Mouse (Mus musculus): ENCODE results near the gene Zgrf1. TPM values are rescaled to one million over a fixed set of nuclear protein-coding genes. Genes with fewer than 3 reads are reported as not detected.
A peak's percentile ranks its signal among the peaks of the same experiment; 100 is the strongest.

The Zgrf1 gene
- polyA plus RNA-seq, 1 experiment from 2014 or later: 14.0 TPM

GRCm38 (mm10) chr3:127631582-127631981, 78.3 kb downstream of the Zgrf1 start:
- no peaks in the 10 kb centered on the region for H3K36me3 ChIP-seq (ENCODE audit: control insufficient read depth, insufficient read depth, low read length)
- H3K4me3 ChIP-seq (ENCODE audit: low read length): no peak overlapping the region
- H3K27ac ChIP-seq (ENCODE audit: low read depth, low read length): no peak overlapping the region
- ATAC-seq (ENCODE audit: low FRiP score, low TSS enrichment): no peak
- H3K9ac ChIP-seq (ENCODE audit: low read depth, low read length): no peak overlapping the region
- no peaks in the 10 kb centered on the region for H3K9me3 ChIP-seq (ENCODE audit: control insufficient read depth, low read length)
- peaks cover 19% of the 10 kb centered on the region for H3K4me1 ChIP-seq (ENCODE audit: control insufficient read depth, insufficient read depth, low read length)
- under 1% methylated on average over 10 of the region's 10 CpGs for WGBS
- H3K27me3 ChIP-seq (ENCODE audit: control insufficient read depth, insufficient read depth, low read length): peaks cover 88% of the 10 kb centered on the region
- no peak overlapping the region for H3K4me2 ChIP-seq (replicated peaks; ENCODE audit: low read depth, low read length)

- H3K9ac ChIP-seq (ENCODE audit: low read depth, low read length): 0 out of 2 replicates have a peak overlapping the region, but pooled peaks have one; percentile 18
- H3K27ac ChIP-seq (ENCODE audit: low read depth, low read length): no peak overlapping the region
- H3K4me2 ChIP-seq (replicated peaks; ENCODE audit: low read depth, low read length): peak overlapping the region; percentile 59
- ATAC-seq (ENCODE audit: low FRiP score, low TSS enrichment): 0 out of 2 replicates have a peak, but pooled peaks have one; percentile 41
- H3K4me1 ChIP-seq (ENCODE audit: control insufficient read depth, insufficient read depth, low read length): peaks cover 19% of the 10 kb centered on the region
- peak overlapping the region; percentile 28 for H3K4me3 ChIP-seq (ENCODE audit: low read length)
- H3K36me3 ChIP-seq (ENCODE audit: control insufficient read depth, insufficient read depth, low read length): no peaks in the 10 kb centered on the region
- no peaks in the 10 kb centered on the region for H3K9me3 ChIP-seq (ENCODE audit: control insufficient read depth, low read length)
- peaks cover 88% of the 10 kb centered on the region for H3K27me3 ChIP-seq (ENCODE audit: control insufficient read depth, insufficient read depth, low read length)
- WGBS: 0% methylated on average over 30 of the region's 32 CpGs
These were observed 79.2 kb downstream of the Zgrf1 start for GRCm38 (mm10) chr3:127632531-127632930.

GRCm38 (mm10) chr3:127633080-127634032, 80.1 kb downstream of the Zgrf1 start, which contains the start of gene Neurog2:
Gene Neurog2 (plus strand): TSS chr3:127633135.
- Histone ChIP-seq H3K36me3 (ENCODE audit: control insufficient read depth, insufficient read depth, low read length) (no peaks in the 10 kb centered on the region), H3K9ac (ENCODE audit: low read depth, low read length) (0 out of 2 replicates have a peak within 1 kb of the TSS, but pooled peaks have one; percentile 18)
- under 1% methylated on average over 86 of the region's 92 CpGs for WGBS

GRCm38 (mm10) chr3:127634101-127634983, 81.1 kb downstream of the Zgrf1 start:
- peaks cover 91% of the 10 kb centered on the region for H3K27me3 ChIP-seq (ENCODE audit: control insufficient read depth, insufficient read depth, low read length)
- H3K27ac ChIP-seq (ENCODE audit: low read depth, low read length): no peak overlapping the region
- H3K9me3 ChIP-seq (ENCODE audit: control insufficient read depth, low read length): no peaks in the 10 kb centered on the region
- H3K4me1 ChIP-seq (ENCODE audit: control insufficient read depth, insufficient read depth, low read length): peaks cover 19% of the 10 kb centered on the region
- ATAC-seq (ENCODE audit: low FRiP score, low TSS enrichment): peak; percentile 84
- peak overlapping the region; percentile 28 for H3K4me3 ChIP-seq (ENCODE audit: low read length)
- no peaks in the 10 kb centered on the region for H3K36me3 ChIP-seq (ENCODE audit: control insufficient read depth, insufficient read depth, low read length)
- peak overlapping the region; percentile 59 for H3K4me2 ChIP-seq (replicated peaks; ENCODE audit: low read depth, low read length)
- WGBS: under 1% methylated on average over 56 of the region's 58 CpGs
- no peak overlapping the region for H3K9ac ChIP-seq (ENCODE audit: low read depth, low read length)

More at GRCm38 (mm10) chr3:127633080-127634032, 80.1 kb downstream of the Zgrf1 start, which contains the start of gene Neurog2:
- peak within 1 kb of the TSS; percentile 28 for H3K4me3 ChIP-seq (ENCODE audit: low read length)
- ATAC-seq (ENCODE audit: low FRiP score, low TSS enrichment): peak; percentile 43
- peaks cover 19% of the 10 kb centered on the region for H3K4me1 ChIP-seq (ENCODE audit: control insufficient read depth, insufficient read depth, low read length)
- peak within 1 kb of the TSS; percentile 59 for H3K4me2 ChIP-seq (replicated peaks; ENCODE audit: low read depth, low read length)
- H3K27me3 ChIP-seq (ENCODE audit: control insufficient read depth, insufficient read depth, low read length): peaks cover 89% of the 10 kb centered on the region
- no peaks in the 10 kb centered on the region for H3K9me3 ChIP-seq (ENCODE audit: control insufficient read depth, low read length)
- no peak within 1 kb of the TSS for H3K27ac ChIP-seq (ENCODE audit: low read depth, low read length)

- no peak for ATAC-seq (ENCODE audit: low FRiP score, low TSS enrichment)
- Histone ChIP-seq H3K4me3 (ENCODE audit: low read length) (no peak overlapping the region), H3K4me1 (ENCODE audit: control insufficient read depth, insufficient read depth, low read length) (peaks cover 19% of the 10 kb centered on the region), H3K9me3 (ENCODE audit: control insufficient read depth, low read length) (no peaks in the 10 kb centered on the region), H3K27me3 (ENCODE audit: control insufficient read depth, insufficient read depth, low read length) (peaks cover 91% of the 10 kb centered on the region), H3K36me3 (ENCODE audit: control insufficient read depth, insufficient read depth, low read length) (no peaks in the 10 kb centered on the region), H3K27ac (ENCODE audit: low read depth, low read length) (no peak overlapping the region), H3K9ac (ENCODE audit: low read depth, low read length) (no peak overlapping the region), H3K4me2 (replicated peaks; ENCODE audit: low read depth, low read length) (no peak overlapping the region)
- WGBS: 3% methylated on average over 3 of the region's 3 CpGs
These were observed 81.7 kb downstream of the Zgrf1 start for GRCm38 (mm10) chr3:127634984-127635349.

DNA sequence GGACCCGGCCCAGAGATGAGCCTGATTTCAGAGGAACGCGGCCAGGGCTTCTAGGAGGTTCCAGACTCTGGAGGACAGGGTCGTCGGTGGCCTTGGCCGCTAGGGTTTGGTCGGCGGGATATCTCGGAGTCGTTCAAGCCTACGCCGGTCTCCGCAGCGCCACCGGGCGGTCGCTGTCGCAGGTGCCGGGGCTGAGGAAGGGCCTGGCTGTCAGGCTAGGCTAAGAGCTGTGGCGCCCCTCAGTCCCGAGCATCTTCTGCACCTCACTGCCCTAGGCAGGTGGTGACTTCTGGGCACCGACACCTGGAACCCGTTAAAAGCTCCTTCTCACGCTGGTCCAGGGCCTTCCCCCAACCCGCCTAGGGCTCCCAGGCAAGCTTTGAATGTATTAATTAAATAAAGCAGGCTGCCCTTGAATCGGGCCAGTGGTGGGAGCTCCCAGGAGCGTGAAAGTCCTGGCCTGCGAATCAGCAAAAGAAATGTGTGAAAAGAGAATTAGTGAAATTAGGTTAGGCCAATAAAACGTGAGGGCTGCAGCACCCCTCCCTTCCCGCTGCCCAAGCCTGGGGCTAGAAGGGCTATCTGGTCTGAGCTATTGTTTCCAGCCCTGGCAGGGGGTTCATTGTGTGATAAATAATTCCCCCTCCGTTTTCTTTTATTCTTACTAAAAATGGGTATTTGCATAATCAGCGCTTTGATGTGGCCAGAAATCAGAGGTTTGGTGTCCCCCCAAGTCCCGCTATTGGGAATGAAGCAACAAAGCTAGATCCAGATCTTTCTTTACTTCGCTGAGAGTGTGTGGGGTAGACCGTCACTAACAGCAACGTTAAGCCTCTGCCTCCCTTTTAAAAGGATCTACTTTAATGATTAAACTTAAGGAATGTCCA, 86.8 kb downstream of the Zgrf1 start:
- Histone ChIP-seq H3K27me3 (ENCODE audit: control insufficient read depth, insufficient read depth, low read length) (peaks cover 86% of the 10 kb centered on the region), H3K27ac (ENCODE audit: low read depth, low read length) (no peak overlapping the region), H3K9ac (ENCODE audit: low read depth, low read length) (no peak overlapping the region), H3K4me1 (ENCODE audit: control insufficient read depth, insufficient read depth, low read length) (0 out of 2 replicates have a peak, but pooled peaks cover 4% of the 10 kb centered on the region), H3K36me3 (ENCODE audit: control insufficient read depth, insufficient read depth, low read length) (no peaks in the 10 kb centered on the region), H3K4me2 (replicated peaks; ENCODE audit: low read depth, low read length) (peak overlapping the region; percentile 15), H3K9me3 (ENCODE audit: control insufficient read depth, low read length) (no peaks in the 10 kb centered on the region), H3K4me3 (ENCODE audit: low read length) (0 out of 2 replicates have a peak overlapping the region, but pooled peaks have one; percentile 6)
- WGBS: under 1% methylated on average over 36 of the region's 36 CpGs
- peak; percentile 80 for ATAC-seq (ENCODE audit: low FRiP score, low TSS enrichment)

DNA sequence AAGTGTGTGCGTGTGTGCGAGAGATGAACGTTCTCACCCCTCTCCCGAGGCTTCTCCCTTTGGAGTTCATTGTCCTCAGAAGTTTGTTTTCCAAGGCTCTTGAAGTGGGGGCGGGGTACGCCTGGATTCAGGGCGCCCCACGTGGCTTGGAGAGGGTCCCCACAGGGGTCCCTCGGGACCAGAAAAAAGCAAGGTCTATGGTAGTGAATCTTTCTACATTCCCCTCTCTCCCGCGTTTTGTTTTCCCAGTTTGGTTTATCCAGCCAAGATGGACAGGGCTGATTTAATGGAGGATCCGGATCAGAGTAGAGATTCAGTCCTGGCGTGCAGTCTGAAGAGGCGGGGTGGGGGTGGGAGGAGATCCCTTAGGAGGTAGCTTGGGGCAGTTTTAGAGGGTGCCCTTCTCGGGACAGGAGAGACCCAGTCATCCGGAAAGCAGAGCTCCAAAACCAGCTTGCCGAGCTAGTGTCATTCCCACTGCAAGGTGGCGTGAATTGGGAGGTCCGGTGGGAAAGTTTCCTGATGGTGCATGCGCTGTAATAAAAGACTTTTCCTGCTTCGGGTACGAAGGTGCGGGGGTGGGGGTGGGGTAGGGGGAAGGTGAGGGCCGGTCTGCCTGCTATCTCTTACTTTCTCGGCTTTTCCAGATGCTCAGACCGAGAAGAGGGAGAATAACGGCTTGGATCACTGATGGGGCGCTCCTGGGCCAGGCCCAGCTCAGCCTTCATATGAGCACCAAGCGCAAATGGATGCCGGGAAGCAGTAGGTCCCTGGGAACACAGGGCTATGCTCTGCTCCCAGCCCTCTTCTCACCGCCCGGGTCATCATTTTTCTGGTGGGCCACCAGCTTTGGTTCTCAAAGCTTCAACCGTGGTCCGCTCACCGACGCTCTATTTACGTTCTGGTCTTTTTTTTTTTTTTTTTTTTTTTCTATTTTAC, 87.7 kb downstream of the Zgrf1 start:
- Histone ChIP-seq H3K4me2 (replicated peaks; ENCODE audit: low read depth, low read length) (peak overlapping the region; percentile 15), H3K27me3 (ENCODE audit: control insufficient read depth, insufficient read depth, low read length) (peaks cover 90% of the 10 kb centered on the region), H3K9ac (ENCODE audit: low read depth, low read length) (no peak overlapping the region), H3K9me3 (ENCODE audit: control insufficient read depth, low read length) (no peaks in the 10 kb centered on the region), H3K36me3 (ENCODE audit: control insufficient read depth, insufficient read depth, low read length) (no peaks in the 10 kb centered on the region), H3K4me3 (ENCODE audit: low read length) (peak overlapping the region; percentile 7; the same call in 1 of the 2 replicates), H3K27ac (ENCODE audit: low read depth, low read length) (no peak overlapping the region), H3K4me1 (ENCODE audit: control insufficient read depth, insufficient read depth, low read length) (0 out of 2 replicates have a peak, but pooled peaks cover 4% of the 10 kb centered on the region)
- peak; percentile 22; the same call in 1 of the 2 replicates for ATAC-seq (ENCODE audit: low FRiP score, low TSS enrichment)
- WGBS: 3% methylated on average over 37 of the region's 37 CpGs

Measured in kidney, embryonic 14.5 days (tissue).